Mouse (Mus musculus) small intestine, adult 2 months (tissue): ENCODE data around the gene Rapgef4.

Source experiments
- CTCF ChIP-seq: fragments of 200-500 bp; IDR thresholded peaks from 2 replicates; pipeline ENCODE4 v1.5.1; 2012; ENCODE audit warnings: low read depth, mild to moderate bottlenecking, control low read depth, inconsistent platforms, low read length, moderate library complexity, mixed read lengths; ENCODE audit not compliant: insufficient replicate concordance, insufficient read length; ENCODE audit errors: extremely low read depth
- POLR2A ChIP-seq: fragments of 200-500 bp; IDR thresholded peaks from 2 replicates; pipeline ENCODE4 v1.6.1; 2012; ENCODE audit warnings: low read depth, mild to moderate bottlenecking, control low read depth, inconsistent platforms, low read length, moderate library complexity

- TF ChIP-seq CTCF (no peak), POLR2A (no peak)
These were observed 7.4 kb upstream of the Rapgef4 start for GRCm38 (mm10) chr2:71973646-71974045.
